Mouse (Mus musculus) kidney, postnatal 0 days (tissue): ENCODE results near the gene Kif12. TPM values are rescaled to one million over a fixed set of nuclear protein-coding genes. Genes with fewer than 3 reads are reported as not detected.
A peak's percentile ranks its signal among the peaks of the same experiment; 100 is the strongest.

Experiments used
- ATAC-seq: fragments of 200-750 bp; cut with Nextera tagmentation; replicated peaks from 2 replicates; pipeline ENCODE4 v1.8.0; 2017; ENCODE audit warnings: low read depth, moderate number of reproducible peaks, moderate TSS enrichment, moderate library complexity; ENCODE audit not compliant: low FRiP score
- DNase-seq: peaks from one replicate; pipeline ENCODE4 v3.0.0-alpha.2; 2016; ENCODE audit warnings: low spot score
- H3K27ac ChIP-seq: fragments of 300-500 bp; sonication (generic); 2 replicates; pipeline ENCODE4 v1.5.1; 2014; ENCODE audit warnings: mild to moderate bottlenecking
- H3K27me3 ChIP-seq: fragments of 300-500 bp; sonication (generic); 2 replicates; pipeline ENCODE4 v1.6.1; 2014; ENCODE audit warnings: low read length, mixed read lengths; ENCODE audit not compliant: insufficient read depth
- H3K36me3 ChIP-seq: fragments of 300-500 bp; sonication (generic); 2 replicates; pipeline ENCODE4 v1.6.1; 2014; ENCODE audit warnings: low read length, mixed read lengths; ENCODE audit not compliant: insufficient read depth
- H3K4me1 ChIP-seq: fragments of 300-500 bp; sonication (generic); replicated peaks from 2 replicates; pipeline ENCODE4 v1.6.1; 2014; ENCODE audit warnings: antibody characterized with exemption, low read length, mixed read lengths; ENCODE audit not compliant: insufficient read depth
- H3K4me2 ChIP-seq: fragments of 300-500 bp; sonication (generic); 2 replicates; pipeline ENCODE4 v1.6.1; 2014; ENCODE audit warnings: mild to moderate bottlenecking, low read length, moderate library complexity, mixed read lengths
- H3K4me3 ChIP-seq: fragments of 300-500 bp; sonication (generic); replicated peaks from 2 replicates; pipeline ENCODE4 v1.5.1; 2014; ENCODE audit warnings: low read depth, low read length
- H3K9ac ChIP-seq: fragments of 300-500 bp; sonication (generic); 2 replicates; pipeline ENCODE4 v1.6.1; 2014; ENCODE audit warnings: low read depth, low read length
- H3K9me3 ChIP-seq: fragments of 300-500 bp; sonication (generic); replicated peaks from 2 replicates; pipeline ENCODE4 v1.6.1; 2016; ENCODE audit warnings: low read length, inconsistent platforms, mixed read lengths
- CTCF ChIP-seq: IDR thresholded peaks from 2 replicates; pipeline ENCODE4 v1.5.1; 2016; ENCODE audit warnings: antibody characterized with exemption, low read depth, mild to moderate bottlenecking, moderate library complexity
- WGBS: fragments of 180-500 bp; shearing (Covaris S2); extraction: QIAGEN DNeasy Blood & Tissue Kit; methylation state at CpG from one replicate; pipeline ENCODE4 v1.1.7; 2014; 5-methylcytosine and 5-hydroxymethylcytosine counted together
- polyA plus RNA-seq: library from polyadenylated mRNA; unstranded; fragments of >200 nt; fragmentation: Nextera tagmentation; extraction: Ambion mirVana; gene quantifications from 2 replicates; pipeline ENCODE4 v1.2.1, GENCODE M21; 2015

The Kif12 gene
- polyA plus RNA-seq, 1 experiment from 2014 or later, result 98.4 TPM

- no peaks in the 10 kb centered on the region for H3K9me3 ChIP-seq
- ATAC-seq (no peak), DNase-seq (no peak)
- H3K4me1 ChIP-seq, result no peaks in the 10 kb centered on the region
- H3K27ac ChIP-seq, result no peak overlapping the region
- no peak overlapping the region for H3K4me2 ChIP-seq
- no peak overlapping the region for H3K9ac ChIP-seq
- H3K27me3 ChIP-seq, result no peaks in the 10 kb centered on the region
- WGBS, result 77% methylated on average over 2 of the region's 2 CpGs
- TF ChIP-seq CTCF, result no peak
- H3K36me3 ChIP-seq, result no peaks in the 10 kb centered on the region
- no peak overlapping the region for H3K4me3 ChIP-seq
Measured at GRCm38 (mm10) chr4:63194366-63194765, 22.4 kb upstream of the Kif12 start.

GRCm38 (mm10) chr4:63191641-63192040 lies 19.7 kb upstream of the Kif12 start:
- Histone ChIP-seq H3K9me3 (no peaks in the 10 kb centered on the region), H3K36me3 (no peaks in the 10 kb centered on the region), H3K9ac (no peak overlapping the region), H3K4me3 (no peak overlapping the region), H3K27ac (no peak overlapping the region), H3K4me1 (no peaks in the 10 kb centered on the region), H3K4me2 (no peak overlapping the region), H3K27me3 (no peaks in the 10 kb centered on the region)
- 28% methylated on average over 5 of the region's 5 CpGs for WGBS
- ATAC-seq, result 0 out of 2 replicates have a peak, but pooled peaks have one; percentile 12
- TF ChIP-seq CTCF, result no peak
- no peak for DNase-seq

- H3K27ac ChIP-seq, result 0 out of 2 replicates have a peak overlapping the region, but pooled peaks have one; percentile 36
- H3K27me3 ChIP-seq, result no peaks in the 10 kb centered on the region
- H3K4me1 ChIP-seq, result no peaks in the 10 kb centered on the region
- ATAC-seq (peak; percentile 56), DNase-seq (no peak)
- no peak overlapping the region for H3K4me3 ChIP-seq
- H3K4me2 ChIP-seq, result peak overlapping the region; percentile 18; the same call in 1 of the 2 replicates
- WGBS, result 40% methylated on average over 21 of the region's 21 CpGs
- H3K9ac ChIP-seq, result no peak overlapping the region
- no peaks in the 10 kb centered on the region for H3K36me3 ChIP-seq
- H3K9me3 ChIP-seq, result no peaks in the 10 kb centered on the region
- TF ChIP-seq CTCF, result no peak
Measured at GRCm38 (mm10) chr4:63186281-63186870, 14.4 kb upstream of the Kif12 start.

GRCm38 (mm10) chr4:63181556-63181955 lies 9.6 kb upstream of the Kif12 start:
- peak; percentile 86 for ATAC-seq
- Histone ChIP-seq H3K36me3 (no peaks in the 10 kb centered on the region), H3K9ac (no peak overlapping the region), H3K4me2 (no peak overlapping the region), H3K4me3 (no peak overlapping the region), H3K27ac (no peak overlapping the region), H3K9me3 (no peaks in the 10 kb centered on the region), H3K27me3 (no peaks in the 10 kb centered on the region), H3K4me1 (no peaks in the 10 kb centered on the region)
- TF ChIP-seq CTCF, result peak; percentile 97
- peak; percentile 84 for DNase-seq
- WGBS, result 9% methylated on average over 5 of the region's 5 CpGs

- 0 out of 2 replicates have a peak, but pooled peaks cover 6% of the 10 kb centered on the region for H3K4me1 ChIP-seq
- peak; percentile 14; the same call in 1 of the 2 replicates for ATAC-seq
- 0 out of 2 replicates have a peak, but pooled peaks cover 10% of the 10 kb centered on the region for H3K36me3 ChIP-seq
- H3K9ac ChIP-seq, result peak overlapping the region; percentile 36
- peak overlapping the region; percentile 39 for H3K4me3 ChIP-seq
- H3K9me3 ChIP-seq, result no peaks in the 10 kb centered on the region
- H3K27ac ChIP-seq, result peak overlapping the region; percentile 95
- no peaks in the 10 kb centered on the region for H3K27me3 ChIP-seq
- no peak for DNase-seq
- WGBS, result 33% methylated on average over 24 of the region's 24 CpGs
- peak overlapping the region; percentile 58 for H3K4me2 ChIP-seq
- no peak for TF ChIP-seq CTCF
Measured at GRCm38 (mm10) chr4:63171122-63171521, 809 bp downstream of the Kif12 start.

- Histone ChIP-seq H3K27ac (peak overlapping the region; percentile 25; the same call in 1 of the 2 replicates), H3K4me1 (0 out of 2 replicates have a peak, but pooled peaks cover 6% of the 10 kb centered on the region), H3K27me3 (no peaks in the 10 kb centered on the region), H3K9ac (peak overlapping the region; percentile 36; the same call in 1 of the 2 replicates), H3K36me3 (0 out of 2 replicates have a peak, but pooled peaks cover 10% of the 10 kb centered on the region), H3K4me2 (peak overlapping the region; percentile 58), H3K9me3 (no peaks in the 10 kb centered on the region), H3K4me3 (peak overlapping the region; percentile 39; the same call in 1 of the 2 replicates)
- TF ChIP-seq CTCF, result no peak
- ATAC-seq (no peak), DNase-seq (no peak)
- 68% methylated on average over 4 of the region's 4 CpGs for WGBS
Measured at GRCm38 (mm10) chr4:63170061-63170460, 1.9 kb downstream of the Kif12 start.
